Mouse (Mus musculus): ENCODE results near the gene Robo4.

DNA sequence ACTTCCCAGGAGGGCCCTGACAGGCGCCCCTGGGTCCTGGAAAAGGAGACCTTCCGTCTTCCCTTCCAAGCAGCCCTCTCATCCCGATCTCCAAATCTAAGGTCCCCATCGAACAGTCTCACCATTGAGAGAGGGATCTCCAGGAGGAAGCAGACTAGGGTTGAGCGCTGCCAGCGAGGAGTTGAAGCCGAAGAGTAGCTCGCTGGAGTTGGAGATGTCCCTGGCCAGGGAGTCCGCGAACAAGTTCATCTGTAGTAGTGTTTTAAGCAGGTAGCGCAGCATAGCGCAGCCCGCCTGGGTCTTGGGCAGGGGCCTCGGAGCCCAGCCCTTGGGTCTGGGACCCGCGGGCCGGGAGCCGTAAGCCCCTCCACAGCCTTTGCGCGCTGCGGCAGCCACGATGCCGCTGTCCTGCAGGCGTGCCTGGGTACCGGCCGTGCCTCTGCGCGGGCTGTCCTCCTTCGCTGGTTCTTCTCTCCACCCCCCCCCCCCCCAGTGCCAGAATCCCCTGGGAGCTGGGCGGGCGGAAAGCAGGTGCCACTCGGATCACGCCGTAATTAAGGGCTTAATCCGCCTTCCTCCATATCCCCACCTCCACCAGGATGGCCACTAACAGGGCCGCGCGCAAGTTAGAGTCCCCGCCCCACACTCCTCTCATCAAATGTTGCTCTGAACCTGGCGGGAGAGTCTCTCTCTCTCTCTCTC is 31.2 kb downstream of the Robo4 start, which contains the start of gene Robo3:
- no peak for TF ChIP-seq CTCF (IDR thresholded peaks at IDR 0.05; ENCODE audit: borderline replicate concordance, control insufficient read depth, extremely low read depth, insufficient read depth, low read length, poor library complexity)
- no peak for TF ChIP-seq POLR2A (IDR thresholded peaks at IDR 0.05; ENCODE audit: control insufficient read depth, extremely low read depth, insufficient read depth, low read length, poor library complexity)

Measured in thymus, adult 2 months (tissue).